Mouse (Mus musculus) thymus, postnatal 14 days (tissue): ENCODE results near the gene Keg1.
"Not testable (repeated sequence)": the region's sequence is repeated elsewhere in the genome, so short reads cannot be mapped to it uniquely, and the experiment has no call there.

Experiments
- DNase-seq: peaks from one replicate; pipeline ENCODE4 v3.0.0; 2021

Keg1 gene

DNA sequence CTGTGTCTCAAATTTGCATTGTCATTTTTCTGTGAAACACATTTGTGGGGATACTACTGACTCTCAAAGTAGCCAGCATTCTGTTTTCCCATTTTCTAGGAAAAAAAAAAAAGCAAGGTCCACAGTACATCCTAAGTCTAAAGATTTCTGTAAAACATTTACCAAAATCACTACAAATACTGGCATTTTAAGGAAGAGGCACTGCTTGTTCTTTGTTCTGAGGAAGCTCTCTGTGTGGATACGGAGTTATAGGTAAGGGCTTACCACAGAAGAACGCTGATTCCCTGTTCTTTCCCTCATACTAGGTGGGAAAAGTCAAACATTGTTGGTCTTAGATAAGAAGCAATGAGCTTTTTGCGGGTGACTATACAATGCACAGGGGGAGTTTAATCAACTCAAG, at the start of gene Keg1:
Keg1 (plus strand) TSS at position 197 of the 400 bp plus-strand sequence.
- DNase-seq, result no peak

DNA sequence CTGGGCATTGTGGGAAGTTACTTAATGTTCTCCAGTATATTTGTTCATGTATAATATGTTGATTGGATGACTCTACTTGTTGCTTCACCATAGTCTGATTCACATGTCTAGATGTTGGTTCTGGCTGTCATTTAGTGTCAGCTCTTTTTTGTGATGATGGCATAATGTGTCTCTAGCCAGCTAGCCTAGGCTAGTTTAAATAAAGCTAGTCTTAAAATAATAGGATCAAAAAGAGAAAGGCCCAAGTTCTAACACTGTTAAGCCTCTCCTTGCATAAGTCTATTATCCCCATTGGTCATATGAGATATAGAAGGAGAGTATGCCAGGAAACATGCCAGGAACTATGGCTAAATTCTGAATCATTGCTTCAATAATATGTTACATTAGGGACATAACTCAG, 46.1 kb upstream of the Keg1 start:
- DNase-seq, result no peak

DNA sequence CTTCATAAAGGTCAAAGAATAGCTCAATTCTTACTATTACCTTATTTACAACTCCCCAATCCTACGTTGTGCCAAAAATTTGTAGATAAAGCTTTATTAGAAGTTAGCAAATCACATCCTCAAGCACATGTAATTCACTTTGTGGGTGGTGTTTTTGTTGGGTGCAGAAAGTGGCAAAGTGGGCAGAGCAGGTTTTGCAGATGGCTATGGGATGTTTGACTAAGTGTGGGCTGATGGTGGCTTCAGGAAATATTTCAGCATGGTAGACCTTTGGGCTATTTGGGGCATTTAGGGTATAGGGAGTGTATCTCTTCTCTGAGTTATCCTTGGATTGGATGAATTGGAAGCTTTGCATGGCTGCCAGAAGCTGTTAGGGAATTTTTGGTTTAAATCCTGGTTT, 29.4 kb upstream of the Keg1 start:
- DNase-seq, result no peak

DNA sequence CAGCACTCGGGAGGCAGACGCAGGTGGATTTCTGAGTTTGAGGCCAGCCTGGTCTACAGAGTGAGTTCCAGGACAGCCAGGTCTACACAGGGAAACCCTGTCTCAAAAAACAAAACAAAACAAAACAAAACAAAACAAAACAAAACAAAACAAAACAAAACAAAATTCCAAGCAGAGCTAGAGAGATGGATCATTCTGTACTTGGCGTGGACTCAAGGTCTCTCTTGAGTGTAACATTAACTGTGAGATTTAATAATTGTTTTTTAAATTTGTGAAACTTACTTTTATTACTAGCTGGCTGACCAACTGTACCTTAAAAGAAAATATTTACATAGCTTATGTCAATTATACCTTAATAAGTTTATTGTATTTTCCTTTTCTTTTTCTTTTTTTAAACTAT, 27.0 kb upstream of the Keg1 start:
- DNase-seq, result not testable (repeated sequence)

DNA sequence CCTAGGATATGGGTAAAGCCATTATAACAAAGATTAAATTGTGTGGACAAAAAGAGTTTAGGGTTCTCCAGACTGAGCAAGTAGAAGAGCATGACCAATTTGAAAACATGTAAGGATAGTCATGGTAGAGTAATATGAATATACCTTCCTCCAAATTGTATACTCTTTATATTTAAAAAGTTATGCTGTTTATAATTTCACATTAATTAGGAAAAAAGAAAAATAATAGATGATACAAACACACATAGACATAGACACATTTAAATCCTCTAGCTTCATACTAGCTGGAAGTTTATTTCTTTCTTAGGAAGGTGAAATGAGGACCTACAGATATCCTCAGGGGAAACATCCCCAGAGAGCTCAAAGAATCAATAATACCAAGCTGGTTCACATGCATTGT, 25.4 kb upstream of the Keg1 start, which contains the start of gene Olfr1442:
Olfr1442 (plus strand) TSS at position 301 of the 400 bp plus-strand sequence.
- no peak for DNase-seq

DNA sequence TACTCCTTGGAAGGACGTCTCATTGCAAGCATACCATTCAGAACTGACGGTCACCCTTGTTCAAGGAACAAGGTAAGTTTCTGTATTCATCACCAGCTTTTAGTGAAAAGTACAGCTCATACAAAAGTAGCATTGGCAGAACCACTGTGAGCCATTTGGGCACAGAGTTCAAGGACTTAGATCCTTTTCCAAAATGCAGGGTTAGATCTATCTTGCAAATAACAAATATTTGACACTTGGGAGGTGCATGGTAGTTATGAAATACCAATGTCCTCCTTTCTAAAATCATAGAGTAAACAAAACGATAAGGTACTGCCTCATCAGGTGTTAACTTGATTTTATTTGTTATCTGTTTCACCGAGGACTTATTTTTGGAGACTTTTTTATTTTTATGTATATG, 24.5 kb upstream of the Keg1 start:
- DNase-seq, result no peak

DNA sequence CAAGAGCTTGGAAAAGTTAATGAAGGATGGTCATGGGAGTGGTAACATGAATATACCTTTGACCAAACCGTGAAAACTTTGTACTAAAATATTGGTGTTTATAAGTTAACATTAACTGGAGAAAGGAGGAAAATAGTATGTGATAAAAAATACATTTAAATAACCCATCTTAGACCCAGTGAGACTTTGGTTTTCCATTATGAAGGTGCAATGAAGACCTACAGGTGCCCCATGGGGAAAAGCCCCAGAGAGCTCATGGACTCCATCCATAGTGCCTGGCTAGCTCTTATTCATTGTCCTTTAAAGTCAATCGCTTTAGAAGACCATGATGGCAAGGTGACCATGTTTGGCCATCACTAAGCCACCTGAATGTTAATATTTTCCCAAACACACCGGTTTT, 17.8 kb upstream of the Keg1 start, which contains the start of gene Olfr1443:
Olfr1443 (plus strand) TSS at position 301 of the 400 bp plus-strand sequence.
- no peak for DNase-seq

DNA sequence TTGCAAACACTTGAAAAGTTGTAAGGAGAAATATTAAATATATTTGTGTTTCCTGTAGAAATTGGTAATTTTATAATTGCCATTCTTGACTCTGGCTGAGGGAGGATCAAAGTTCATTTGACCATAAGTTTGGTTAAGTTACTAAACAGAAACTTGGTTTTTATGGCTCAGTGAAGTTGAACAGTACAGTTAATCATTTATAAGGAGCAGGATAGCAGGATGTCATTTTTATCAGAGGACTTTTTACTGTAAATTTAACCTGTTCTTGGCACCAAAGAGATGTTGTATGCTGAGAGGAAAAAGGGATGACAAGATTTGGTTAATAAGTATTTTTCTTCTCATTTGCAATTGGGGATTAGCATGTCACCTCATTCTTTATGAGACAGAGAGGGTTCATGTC, 10.9 kb upstream of the Keg1 start:
- DNase-seq, result no peak

DNA sequence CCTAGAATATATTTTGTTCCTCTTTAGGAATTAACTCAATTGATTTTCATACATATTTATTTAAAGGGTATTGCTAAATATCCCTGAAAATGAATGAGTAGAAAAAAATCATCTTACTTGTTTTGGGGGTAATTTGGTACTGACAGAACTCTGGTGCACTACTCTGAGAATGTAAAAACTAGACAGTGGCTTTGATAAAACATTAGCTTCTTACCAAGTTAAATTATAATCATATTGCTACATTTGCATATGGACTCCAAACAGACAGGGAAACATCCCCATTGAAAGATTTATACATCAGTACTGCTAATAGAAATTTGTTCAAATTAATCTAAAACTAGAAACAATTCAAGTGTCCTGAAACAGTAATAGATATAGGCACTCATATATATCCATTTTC, 10.4 kb upstream of the Keg1 start:
- no peak for DNase-seq

DNA sequence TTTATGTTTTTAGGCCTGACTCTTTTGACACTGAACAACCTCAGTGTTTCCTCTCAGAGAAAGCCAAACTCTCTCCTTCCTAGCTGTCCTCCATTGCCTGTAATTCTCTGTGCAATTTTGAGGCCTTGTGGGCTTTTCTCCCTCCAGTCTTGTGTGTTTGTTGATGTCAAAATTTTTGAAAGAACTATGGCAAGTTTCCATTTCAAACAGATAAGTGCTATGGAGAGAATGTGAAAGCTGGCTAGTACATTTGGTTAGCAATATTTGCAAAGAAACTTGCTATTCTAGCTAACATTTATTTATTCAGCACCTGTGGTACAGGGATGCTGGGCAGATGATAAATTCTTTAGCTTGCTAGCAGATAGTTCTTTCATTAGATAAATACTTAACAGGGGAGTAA, 635 bp downstream of the Keg1 start:
- DNase-seq, result no peak

DNA sequence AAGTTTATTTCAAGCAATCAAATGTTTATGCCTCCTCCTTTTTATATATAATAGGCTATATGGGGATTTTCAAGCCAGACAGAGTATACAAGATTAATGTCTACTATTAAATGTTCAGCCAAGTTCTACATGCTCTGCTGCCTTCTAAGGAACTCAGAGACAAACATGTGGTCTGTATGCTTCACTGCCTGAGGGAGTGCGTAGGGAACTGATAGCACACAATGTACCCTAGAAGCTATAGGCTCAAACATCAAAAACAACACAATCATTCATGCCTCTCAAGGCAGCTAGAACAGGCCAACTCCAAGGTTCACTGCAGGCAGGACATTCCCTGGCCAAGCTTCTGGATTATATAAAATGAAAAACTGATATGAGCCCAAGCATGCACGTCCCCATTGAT, 12.9 kb downstream of the Keg1 start:
- DNase-seq, result no peak

DNA sequence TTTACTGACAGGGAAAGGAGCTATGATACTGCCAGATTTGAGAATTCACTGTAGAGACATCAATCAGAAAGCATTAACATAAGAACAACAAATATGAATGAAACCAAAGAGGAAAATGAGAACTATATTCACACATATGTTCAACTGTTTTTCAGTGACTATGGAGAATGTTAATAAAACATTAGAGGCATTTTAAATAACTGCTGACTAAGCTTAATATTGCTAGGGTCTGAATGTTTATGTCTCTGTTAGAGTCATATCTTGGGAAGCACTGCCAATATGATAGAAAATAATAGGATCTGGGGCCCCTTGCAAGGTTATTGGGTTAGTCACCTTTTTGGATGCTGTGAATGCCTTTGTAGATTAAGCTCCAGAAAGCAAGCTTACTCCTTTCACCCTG, 13.4 kb downstream of the Keg1 start:
- DNase-seq, result no peak

DNA sequence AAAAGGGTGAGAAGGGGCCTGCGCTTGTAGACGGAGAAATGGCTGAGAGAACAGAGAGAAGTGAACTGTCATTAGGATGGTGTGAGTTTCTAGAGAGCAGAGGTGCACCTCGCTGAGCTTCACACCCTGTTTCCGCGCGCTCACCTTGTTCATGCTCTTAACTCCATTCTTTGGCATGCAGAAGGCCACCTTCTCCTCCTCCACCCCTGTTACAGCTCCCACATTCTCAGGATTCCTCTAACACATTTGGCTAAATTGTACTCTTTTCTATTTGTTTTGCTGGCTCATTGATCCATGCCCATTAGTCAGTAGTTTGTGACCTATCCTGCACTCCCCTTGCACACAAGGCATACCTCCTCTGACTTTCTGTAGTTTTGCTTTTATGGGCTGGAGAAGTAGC, 23.6 kb downstream of the Keg1 start:
- DNase-seq, result no peak

DNA sequence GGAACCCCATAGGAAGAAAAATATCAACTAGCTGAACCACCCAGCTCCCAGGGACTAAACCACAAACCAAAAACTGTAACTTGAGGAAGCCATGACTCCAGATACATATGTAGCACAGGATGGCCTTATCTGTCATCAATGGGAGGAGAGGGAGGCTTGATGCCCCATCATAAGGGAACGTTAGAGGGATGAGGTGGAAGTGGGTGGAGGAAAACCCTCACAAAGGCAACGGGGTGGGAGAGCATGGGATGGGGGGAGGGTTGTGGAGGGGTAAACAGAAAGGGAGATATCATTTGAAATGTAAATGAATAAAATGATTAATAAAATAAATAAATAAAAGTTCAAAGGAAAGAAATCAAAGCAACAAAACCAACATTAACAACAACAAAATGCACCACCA, 24.9 kb downstream of the Keg1 start:
- no peak for DNase-seq

DNA sequence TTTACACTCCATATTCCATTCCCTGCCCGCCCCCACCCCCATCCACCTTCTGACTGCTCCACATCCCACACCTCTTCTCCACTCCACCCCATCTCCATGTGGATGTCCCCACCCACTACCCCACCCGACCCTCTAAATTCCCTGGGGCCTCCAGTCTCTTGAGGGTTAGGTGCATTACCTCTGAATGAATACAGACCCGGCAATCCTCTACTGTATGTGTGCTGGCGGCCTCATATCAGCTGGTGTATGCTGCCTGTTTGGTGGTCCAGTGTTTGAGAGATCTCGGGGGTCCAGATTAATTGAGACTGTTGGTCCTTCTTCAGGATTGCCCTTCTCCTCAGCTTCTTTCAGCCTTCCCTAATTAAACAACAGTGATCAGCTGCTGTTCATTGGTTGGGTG, 25.3 kb downstream of the Keg1 start:
- DNase-seq, result not testable (repeated sequence)

DNA sequence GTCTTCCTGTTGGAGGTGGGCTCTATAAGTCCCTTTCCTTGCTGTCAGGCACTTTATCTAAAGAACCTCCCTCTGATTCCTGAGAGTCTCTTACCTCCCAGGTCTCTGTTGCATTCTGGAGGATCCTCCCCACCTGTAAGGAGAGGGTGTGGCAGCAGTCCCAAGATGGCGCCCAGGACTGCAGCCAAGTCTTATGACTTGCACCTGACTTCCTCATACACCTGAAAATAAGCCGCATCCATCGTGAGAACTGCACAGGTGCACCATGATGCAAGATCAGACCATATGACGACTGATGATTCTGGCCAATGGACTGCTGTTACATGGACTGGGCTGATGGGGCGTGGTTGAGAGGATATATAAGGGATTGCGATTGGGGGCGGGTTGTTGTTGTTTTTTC, 26.0 kb downstream of the Keg1 start:
- not testable (repeated sequence) for DNase-seq

DNA sequence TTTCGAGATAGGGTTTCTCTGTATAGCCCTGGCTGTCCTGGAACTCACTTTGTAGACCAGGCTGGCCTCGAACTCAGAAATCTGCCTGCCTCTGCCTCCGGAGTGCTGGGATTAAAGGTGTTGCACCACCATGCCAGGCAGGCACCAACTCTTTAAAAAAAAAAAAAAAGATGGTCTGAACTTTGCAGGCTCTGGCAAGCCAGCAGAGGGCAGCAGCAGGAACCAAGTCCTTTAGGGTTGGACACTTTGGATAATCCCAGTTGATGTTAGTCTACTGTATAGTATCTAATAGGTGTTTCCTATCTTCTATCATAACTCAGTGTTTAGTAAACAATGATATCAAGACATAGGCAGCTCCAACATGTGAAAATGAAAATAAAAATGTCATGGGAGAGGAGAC, 26.7 kb downstream of the Keg1 start:
- peak; percentile 41 for DNase-seq

DNA sequence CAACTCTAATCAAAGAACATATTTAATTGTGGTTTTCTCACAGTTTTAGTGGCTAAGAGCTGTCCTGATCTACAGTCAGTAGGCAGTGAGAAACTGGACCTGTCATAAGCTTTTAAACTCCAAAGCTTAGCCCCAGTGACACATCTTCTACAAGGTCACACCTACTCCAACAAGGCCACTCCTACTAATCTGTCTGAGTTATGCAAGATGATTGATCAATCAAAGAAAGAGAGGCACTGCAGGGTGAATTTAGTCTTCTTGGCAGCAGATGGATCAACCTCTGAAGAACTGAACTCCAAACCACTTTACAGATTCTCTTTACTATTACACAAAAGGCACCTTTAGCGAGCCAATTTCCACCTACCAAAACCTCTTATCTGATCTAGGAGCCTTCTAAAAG, 30.3 kb downstream of the Keg1 start:
- DNase-seq, result no peak

DNA sequence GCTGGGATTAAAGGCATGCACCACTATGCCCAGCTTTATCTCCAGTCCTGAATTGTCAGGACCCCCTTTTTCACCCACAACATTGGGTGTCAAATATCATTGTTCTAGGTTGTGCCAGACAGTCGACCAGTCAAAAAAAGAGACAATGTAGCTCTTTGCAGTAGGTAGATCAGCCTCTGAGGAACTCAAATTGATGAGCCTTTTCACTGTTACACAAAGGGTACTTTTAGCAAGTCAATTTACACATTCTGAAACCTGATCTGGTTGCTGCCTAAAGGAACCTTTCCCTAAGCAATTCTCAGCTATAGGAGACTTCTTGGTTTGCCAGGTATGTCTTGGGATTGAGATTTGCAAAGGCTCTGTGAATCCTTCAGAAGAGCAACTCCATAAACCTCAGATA, 35.5 kb downstream of the Keg1 start:
- DNase-seq, result no peak

DNA sequence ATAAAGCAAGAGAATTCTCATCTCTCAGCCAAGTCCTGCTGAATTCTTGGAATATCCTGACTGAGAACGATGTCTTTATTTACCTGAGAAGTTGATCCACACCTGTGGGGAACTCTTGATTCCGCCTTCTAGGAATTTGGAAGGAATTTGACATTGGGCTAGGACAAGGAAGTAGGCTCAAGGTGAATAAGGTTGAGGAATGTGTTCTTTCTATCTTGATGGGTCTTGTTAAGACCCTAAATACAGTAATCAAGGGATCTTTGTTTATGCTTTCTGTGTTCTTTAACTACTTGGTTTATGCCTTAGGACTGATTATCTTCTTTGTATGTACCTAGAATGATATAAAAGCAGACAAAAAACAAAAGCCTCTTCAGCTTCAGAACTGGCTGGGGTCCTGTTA, 36.4 kb downstream of the Keg1 start:
- no peak for DNase-seq

DNA sequence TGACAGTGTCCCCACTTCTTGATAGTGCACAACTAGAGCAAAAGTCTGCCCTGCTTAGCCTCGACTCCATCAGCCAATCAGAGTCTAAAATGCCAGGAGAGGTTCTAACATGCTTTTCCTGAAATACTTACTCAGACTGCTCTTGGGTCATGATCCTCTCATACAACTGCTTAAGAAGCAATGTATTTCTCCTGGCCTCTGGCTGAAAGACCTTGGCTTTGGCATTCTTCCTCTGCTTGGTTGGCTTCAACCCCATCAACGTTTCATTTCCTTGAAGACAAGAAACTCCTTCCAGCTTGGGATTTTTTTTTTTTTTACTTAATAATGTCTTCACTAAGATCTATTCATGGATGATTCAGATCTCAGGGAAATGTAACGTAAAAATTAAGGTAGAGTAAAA, 60.7 kb downstream of the Keg1 start:
- DNase-seq, result no peak

DNA sequence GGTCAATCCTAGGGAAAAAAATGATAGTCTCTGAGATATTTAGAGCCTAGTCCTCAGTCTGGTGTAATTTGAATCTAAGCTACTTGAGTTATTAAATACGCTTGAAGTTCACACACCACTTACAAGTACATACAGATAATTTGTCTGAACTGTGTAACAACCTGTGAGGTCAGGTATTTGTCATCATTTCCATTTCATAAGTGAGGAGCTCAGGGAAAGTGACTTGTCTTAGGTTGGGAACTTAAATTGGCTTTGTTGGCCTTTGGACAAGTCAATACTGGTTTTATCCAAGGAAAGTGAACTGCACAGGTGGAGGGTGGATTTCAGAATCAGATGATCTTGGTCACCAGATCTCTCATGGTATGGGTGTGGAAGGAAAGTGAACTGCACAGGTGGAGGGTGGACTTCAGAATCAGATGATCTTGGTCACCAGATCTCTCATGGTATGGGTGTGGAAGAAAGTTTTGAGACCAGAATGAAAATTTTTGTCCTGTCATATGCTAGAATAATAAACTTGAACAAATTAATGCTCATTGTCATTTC, 63.4 kb downstream of the Keg1 start:
- no peak for DNase-seq

DNA sequence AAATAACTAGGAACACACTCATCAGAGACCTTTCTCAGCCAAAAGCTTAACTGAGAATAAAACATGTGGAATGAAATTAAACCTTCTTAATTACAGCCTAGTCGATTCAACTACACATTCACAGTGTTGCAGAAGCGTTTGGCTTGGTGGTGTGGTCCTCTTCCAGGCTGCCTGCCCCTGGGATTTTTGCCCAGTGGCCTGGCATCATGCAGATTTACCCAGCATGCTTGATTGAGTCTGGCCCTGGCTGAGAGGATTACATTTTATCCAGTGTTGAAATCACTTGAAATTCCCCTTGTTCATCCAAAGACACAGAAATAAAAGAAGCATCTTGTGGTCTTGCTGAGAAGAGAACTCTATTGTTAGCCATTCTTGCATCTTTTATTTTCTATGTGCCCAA, 64.1 kb downstream of the Keg1 start:
- DNase-seq, result no peak

DNA sequence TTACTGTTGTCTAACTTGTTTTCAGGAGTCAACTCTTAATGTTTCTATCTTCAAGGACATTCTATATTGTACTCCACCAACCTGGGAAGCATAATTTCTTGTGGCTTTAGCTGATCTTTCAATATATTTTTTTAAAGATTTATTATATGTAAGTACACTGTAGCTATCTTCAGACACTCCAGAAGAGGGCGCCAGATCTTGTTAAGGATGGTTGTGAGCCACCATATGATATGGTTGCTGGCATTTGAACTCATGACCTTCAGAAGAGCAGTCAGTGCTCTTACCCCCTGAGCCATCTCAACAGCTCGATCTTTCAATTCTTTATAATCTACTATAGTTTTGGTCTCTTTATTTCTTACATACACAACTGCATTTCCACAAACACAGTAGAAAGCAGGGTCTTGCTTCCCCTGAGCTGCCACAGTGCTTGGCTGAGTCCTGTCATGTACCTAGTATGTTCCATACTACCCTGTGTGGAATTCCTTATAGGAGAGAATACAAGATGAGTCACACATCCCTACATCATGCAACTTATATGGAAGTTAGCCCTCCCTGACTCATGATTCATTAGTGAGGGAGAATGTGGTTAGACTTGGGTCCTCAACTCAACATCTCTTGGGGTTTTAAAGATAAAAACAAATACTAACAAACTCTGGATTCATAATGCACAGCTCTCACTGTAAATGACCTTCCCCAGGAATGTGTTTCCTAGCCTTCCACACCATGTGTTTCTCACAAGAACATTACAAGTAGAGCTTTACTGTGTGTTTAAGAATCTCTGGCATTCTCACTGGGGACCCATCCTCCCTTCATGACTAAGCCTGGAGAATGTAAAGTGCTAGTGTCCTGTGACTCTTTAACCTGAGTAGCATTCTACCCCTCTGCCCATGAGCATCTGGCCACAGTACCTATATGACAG, 66.9 kb downstream of the Keg1 start:
- DNase-seq, result peak; percentile 51

DNA sequence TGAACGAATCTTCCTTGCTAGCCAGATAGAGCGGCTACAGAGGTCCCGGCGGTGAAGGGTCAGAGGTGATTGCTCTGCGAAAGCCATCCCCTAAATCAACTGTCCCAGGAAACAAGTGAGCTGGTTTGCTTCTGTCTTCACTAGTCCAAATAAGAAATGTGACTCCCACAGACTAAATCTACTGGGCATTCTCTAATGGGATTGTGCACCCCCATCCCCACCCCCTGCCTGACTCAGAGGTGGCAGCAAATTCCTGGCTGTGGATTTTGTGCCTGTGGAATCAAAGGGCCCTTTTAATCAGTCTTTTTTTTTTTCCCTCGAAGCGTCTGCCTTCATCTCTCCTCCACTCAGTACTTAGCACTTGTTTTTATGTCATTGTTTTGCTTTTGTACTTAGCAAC, 69.7 kb downstream of the Keg1 start, which contains the start of gene Cntf:
Cntf (minus strand) TSS at position 325 of the 400 bp plus-strand sequence.
- DNase-seq, result no peak
